Mouse (Mus musculus): ENCODE data around the gene Pip4k2b.

DNA sequence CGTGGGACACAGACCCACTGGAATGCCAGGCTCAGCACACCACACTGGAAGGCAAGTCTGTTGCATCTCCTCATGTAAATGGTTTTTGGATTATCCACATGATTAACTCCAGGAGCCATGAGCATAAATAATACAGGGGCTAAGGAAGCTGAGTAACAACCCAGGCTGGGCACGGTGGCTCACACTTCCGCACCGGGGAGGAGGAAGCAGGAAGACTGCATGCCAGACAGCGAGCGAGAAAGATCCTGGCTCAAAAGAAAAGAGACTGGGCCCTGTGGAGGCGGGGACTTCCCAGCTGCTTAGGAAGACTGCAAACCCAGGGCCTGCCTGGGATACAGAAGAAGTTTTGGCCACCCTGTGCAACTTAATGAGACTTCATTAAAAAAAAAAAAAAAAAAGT, 4.3 kb downstream of the Pip4k2b start:
- TF ChIP-seq POLR2A (IDR thresholded peaks at IDR 0.05; ENCODE audit: insufficient read depth, low read depth, low read length) (no peak), CTCF (IDR thresholded peaks at IDR 0.05) (no peak)

All from heart, adult 2 months (tissue).